Mouse (Mus musculus): ENCODE measurements around the gene Aox2.

Gene Aox2

GRCm38 (mm10) chr1:58288091-58288490 is 10.0 kb downstream of the Aox2 start:
- no peak for DNase-seq (ENCODE audit: inconsistent ontology term)

- DNase-seq (ENCODE audit: inconsistent ontology term), result peak; percentile 58
These were observed 11.8 kb downstream of the Aox2 start for GRCm38 (mm10) chr1:58289863-58290469.

GRCm38 (mm10) chr1:58291394-58292300 is 13.5 kb downstream of the Aox2 start:
- DNase-seq (ENCODE audit: inconsistent ontology term), result no peak

GRCm38 (mm10) chr1:58294730-58295129 is 16.6 kb downstream of the Aox2 start:
- DNase-seq (ENCODE audit: inconsistent ontology term), result no peak

- DNase-seq (ENCODE audit: inconsistent ontology term), result peak; percentile 50
These were observed 18.2 kb downstream of the Aox2 start for GRCm38 (mm10) chr1:58296278-58296677.

- no peak for DNase-seq (ENCODE audit: inconsistent ontology term)
These were observed 18.7 kb downstream of the Aox2 start for GRCm38 (mm10) chr1:58296821-58297220.

GRCm38 (mm10) chr1:58298347-58298746 is 20.2 kb downstream of the Aox2 start:
- DNase-seq (ENCODE audit: inconsistent ontology term), result no peak

- DNase-seq (ENCODE audit: inconsistent ontology term), result no peak
These were observed 22.9 kb downstream of the Aox2 start for GRCm38 (mm10) chr1:58301073-58301472.

GRCm38 (mm10) chr1:58302015-58302414 is 23.9 kb downstream of the Aox2 start:
- DNase-seq (ENCODE audit: inconsistent ontology term), result no peak

GRCm38 (mm10) chr1:58303009-58303408 is 24.9 kb downstream of the Aox2 start:
- no peak for DNase-seq (ENCODE audit: inconsistent ontology term)

- DNase-seq (ENCODE audit: inconsistent ontology term), result no peak
These were observed 25.6 kb downstream of the Aox2 start for GRCm38 (mm10) chr1:58303726-58304125.

GRCm38 (mm10) chr1:58304296-58304695 is 26.2 kb downstream of the Aox2 start:
- peak; percentile 74 for DNase-seq (ENCODE audit: inconsistent ontology term)

- DNase-seq (ENCODE audit: inconsistent ontology term), result no peak
These were observed 29.1 kb downstream of the Aox2 start for GRCm38 (mm10) chr1:58307181-58307580.

- no peak for DNase-seq (ENCODE audit: inconsistent ontology term)
These were observed 30.5 kb downstream of the Aox2 start for GRCm38 (mm10) chr1:58308594-58308993.

GRCm38 (mm10) chr1:58309853-58310252 is 31.7 kb downstream of the Aox2 start:
- no peak for DNase-seq (ENCODE audit: inconsistent ontology term)

- no peak for DNase-seq (ENCODE audit: inconsistent ontology term)
These were observed 33.2 kb downstream of the Aox2 start for GRCm38 (mm10) chr1:58311221-58311864.

GRCm38 (mm10) chr1:58313173-58313572 is 35.0 kb downstream of the Aox2 start:
- no peak for DNase-seq (ENCODE audit: inconsistent ontology term)

GRCm38 (mm10) chr1:58315532-58315931 is 37.4 kb downstream of the Aox2 start:
- DNase-seq (ENCODE audit: inconsistent ontology term), result no peak

GRCm38 (mm10) chr1:58333222-58333621 is 55.1 kb downstream of the Aox2 start:
- peak; percentile 12 for DNase-seq (ENCODE audit: inconsistent ontology term)

- DNase-seq (ENCODE audit: inconsistent ontology term), result no peak
These were observed 61.8 kb downstream of the Aox2 start for GRCm38 (mm10) chr1:58339901-58340300.

- DNase-seq (ENCODE audit: inconsistent ontology term), result no peak
These were observed 63.5 kb downstream of the Aox2 start for GRCm38 (mm10) chr1:58341576-58341975.

- no peak for DNase-seq (ENCODE audit: inconsistent ontology term)
These were observed 65.7 kb downstream of the Aox2 start for GRCm38 (mm10) chr1:58343861-58344260.

- no peak for DNase-seq (ENCODE audit: inconsistent ontology term)
These were observed 66.4 kb downstream of the Aox2 start for GRCm38 (mm10) chr1:58344570-58344969.

Data from Muller cell, postnatal 12 days (primary cell).